Mouse (Mus musculus) liver, embryonic 14.5 days (tissue): ENCODE measurements around the gene Crim1. TPM values are rescaled to one million over a fixed set of nuclear protein-coding genes. Genes with fewer than 3 reads are reported as not detected.

Experiments
- ATAC-seq: fragments of 200-750 bp; cut with Nextera tagmentation; 2 replicates; pipeline ENCODE4 v1.8.0; 2017; ENCODE audit warnings: moderate number of reproducible peaks, mild to moderate bottlenecking, moderate library complexity; ENCODE audit not compliant: insufficient read depth
- DNase-seq, 3 experiments: peaks; one replicate each; pipeline ENCODE4 v3.0.0-alpha.2; 2012 to 2013; ENCODE audit warnings: low read depth in 3 of 3, low spot score in 3 of 3
- H3K27ac ChIP-seq: fragments of 300-500 bp; sonication (generic); 2 replicates; pipeline ENCODE4 v1.5.1; 2014; ENCODE audit warnings: moderate library complexity, mild to moderate bottlenecking, control low read depth, inconsistent platforms
- H3K27me3 ChIP-seq: fragments of 300-500 bp; sonication (generic); 2 replicates; pipeline ENCODE4 v1.6.1; 2014; ENCODE audit warnings: mild to moderate bottlenecking, low read length, moderate library complexity; ENCODE audit not compliant: control insufficient read depth, insufficient read depth
- H3K36me3 ChIP-seq: fragments of 300-500 bp; sonication (generic); replicated peaks from 2 replicates; pipeline ENCODE4 v1.6.1; 2014; ENCODE audit warnings: low read depth; ENCODE audit not compliant: control insufficient read depth, insufficient read depth
- H3K4me1 ChIP-seq, 2 experiments: fragments of 200-500 bp in 1 of 2; fragments of 300-500 bp in 1 of 2; sonication (generic) in 1 of 2; replicated peaks; 2 replicates each; pipeline ENCODE4 v1.6.1; 2012 to 2014; ENCODE audit warnings: antibody characterized with exemption in 1 of 2, inconsistent platforms in 1 of 2, low read length in 1 of 2; ENCODE audit not compliant: control insufficient read depth in 2 of 2, insufficient read depth in 2 of 2
- H3K4me2 ChIP-seq: fragments of 300-500 bp; sonication (generic); 2 replicates; pipeline ENCODE4 v1.6.1; 2014; ENCODE audit warnings: low read depth, mild to moderate bottlenecking, control low read depth, moderate library complexity
- H3K4me3 ChIP-seq, 2 experiments: fragments of 200-500 bp in 1 of 2; fragments of 300-500 bp in 1 of 2; sonication (generic) in 1 of 2; 2 replicates each; pipeline ENCODE4 v1.5.1; 2012 to 2014; ENCODE audit warnings: low read depth in 2 of 2, low read length in 2 of 2, mild to moderate bottlenecking in 2 of 2, control low read depth in 1 of 2, inconsistent platforms in 1 of 2, moderate library complexity in 1 of 2; ENCODE audit not compliant: insufficient read depth in 1 of 2
- H3K9ac ChIP-seq: fragments of 300-500 bp; sonication (generic); replicated peaks from 2 replicates; pipeline ENCODE4 v1.6.1; 2014; ENCODE audit warnings: mild to moderate bottlenecking, control low read depth, moderate library complexity
- H3K9me3 ChIP-seq: fragments of 300-500 bp; sonication (generic); 2 replicates; pipeline ENCODE4 v1.6.1; 2016; ENCODE audit warnings: low read length, mixed read lengths; ENCODE audit not compliant: control insufficient read depth
- CTCF ChIP-seq: IDR thresholded peaks from 2 replicates; pipeline ENCODE4 v1.5.1; 2016; ENCODE audit warnings: antibody characterized with exemption, low read depth, control low read depth
- EP300 ChIP-seq: IDR thresholded peaks from 2 replicates; pipeline ENCODE4 v1.6.1; 2016; ENCODE audit warnings: antibody characterized with exemption, low read depth
- WGBS: fragments of 180-500 bp; shearing (Covaris S2); extraction: QIAGEN DNeasy Blood & Tissue Kit; methylation state at CpG from one replicate; pipeline ENCODE4 v1.1.7; 2014; ENCODE audit not compliant: insufficient replicate concordance; 5-methylcytosine and 5-hydroxymethylcytosine counted together
- polyA plus RNA-seq, 2 experiments: library from polyadenylated mRNA; depleted of rRNA in 1 of 2; stranded (reverse) in 1 of 2; unstranded in 1 of 2; fragments of >200 nt; fragmentation: Nextera tagmentation in 1 of 2; extraction: Ambion mirVana in 1 of 2; gene quantifications; 2 replicates each; pipeline versions ENCODE4 v1.2.1 to v1.2.3; 2012 to 2014

Crim1 gene
- polyA plus RNA-seq (2012; rRNA removed) (0.77 and 0.95 TPM in 2 replicates), polyA plus RNA-seq (2014; fragmentation: Nextera tagmentation; extraction: Ambion mirVana) (0.47 and 0.74 TPM in 2 replicates)

GRCm38 (mm10) chr17:78199626-78200560 lies at the start of gene Crim1:
Gene Crim1, plus strand, starts transcription at chr17:78200248.
- Histone ChIP-seq H3K4me2 (peak within 1 kb of the TSS; percentile 83), H3K9ac (peak within 1 kb of the TSS; percentile 59), H3K27ac (no peak within 1 kb of the TSS), H3K27me3 (peaks cover 36% of the 10 kb centered on the region), H3K4me1 (peaks cover 0 to 8% of the 10 kb centered on the region in 2 experiments; a peak in 3 of 4 replicates), H3K9me3 (no peaks in the 10 kb centered on the region), H3K4me3 (peak within 1 kb of the TSS; percentile 60 to 66), H3K36me3 (no peaks in the 10 kb centered on the region)
- peak in 2 of 3 experiments; percentile 30 to 33 for DNase-seq
- TF ChIP-seq CTCF (no peak), EP300 (no peak)
- WGBS, result 1% methylated on average over 71 of the region's 90 CpGs
- ATAC-seq, result peak; percentile 75

- no peaks in the 10 kb centered on the region for H3K27me3 ChIP-seq
- H3K36me3 ChIP-seq, result no peaks in the 10 kb centered on the region
- no peaks in the 10 kb centered on the region for H3K9me3 ChIP-seq
- TF ChIP-seq CTCF (no peak), EP300 (no peak)
- ATAC-seq, result no peak
- H3K27ac ChIP-seq, result no peak overlapping the region
- no peaks in the 10 kb centered on the region for H3K4me1 ChIP-seq
- H3K4me3 ChIP-seq, result no peak overlapping the region
- WGBS, result 61% methylated on average over 13 of the region's 13 CpGs
- no peak overlapping the region for H3K4me2 ChIP-seq
- H3K9ac ChIP-seq, result no peak overlapping the region
- DNase-seq, result no peak
These were observed 48.4 kb upstream of the Crim1 start for GRCm38 (mm10) chr17:78151479-78152282.

- H3K4me1 ChIP-seq, result 0 out of 4 replicates have a peak, but pooled peaks cover 0 to 2% of the 10 kb centered on the region in 2 experiments
- no peaks in the 10 kb centered on the region for H3K36me3 ChIP-seq
- no peak for TF ChIP-seq EP300
- peak; percentile 73 for TF ChIP-seq CTCF
- no peak overlapping the region for H3K4me2 ChIP-seq
- no peak overlapping the region for H3K9ac ChIP-seq
- H3K9me3 ChIP-seq, result no peaks in the 10 kb centered on the region
- DNase-seq, result peak; percentile 9 to 31 (median 9)
- ATAC-seq, result 0 out of 2 replicates have a peak, but pooled peaks have one; percentile 41
- no peak overlapping the region for H3K4me3 ChIP-seq
- H3K27me3 ChIP-seq, result no peaks in the 10 kb centered on the region
- 18% methylated on average over 5 of the region's 5 CpGs for WGBS
- H3K27ac ChIP-seq, result no peak overlapping the region
These were observed 36.8 kb upstream of the Crim1 start for GRCm38 (mm10) chr17:78163278-78163677.

- Histone ChIP-seq H3K9me3 (no peaks in the 10 kb centered on the region), H3K9ac (no peak overlapping the region), H3K4me1 (0 out of 4 replicates have a peak, but pooled peaks cover 0 to 2% of the 10 kb centered on the region in 2 experiments), H3K4me2 (no peak overlapping the region), H3K27ac (no peak overlapping the region), H3K4me3 (no peak overlapping the region), H3K36me3 (no peaks in the 10 kb centered on the region), H3K27me3 (no peaks in the 10 kb centered on the region)
- WGBS, result 31% methylated on average over 10 of the region's 10 CpGs
- TF ChIP-seq CTCF (no peak), EP300 (no peak)
- DNase-seq (no peak), ATAC-seq (no peak)
These were observed 36.3 kb upstream of the Crim1 start for GRCm38 (mm10) chr17:78163724-78164236.
